Mouse (Mus musculus): ENCODE measurements around the gene Samd14.
A peak's percentile ranks its signal among the peaks of the same experiment; 100 is the strongest.
"Not testable (repeated sequence)": the region's sequence is repeated elsewhere in the genome, so short reads cannot be mapped to it uniquely, and the experiment has no call there.

The Samd14 gene

DNA sequence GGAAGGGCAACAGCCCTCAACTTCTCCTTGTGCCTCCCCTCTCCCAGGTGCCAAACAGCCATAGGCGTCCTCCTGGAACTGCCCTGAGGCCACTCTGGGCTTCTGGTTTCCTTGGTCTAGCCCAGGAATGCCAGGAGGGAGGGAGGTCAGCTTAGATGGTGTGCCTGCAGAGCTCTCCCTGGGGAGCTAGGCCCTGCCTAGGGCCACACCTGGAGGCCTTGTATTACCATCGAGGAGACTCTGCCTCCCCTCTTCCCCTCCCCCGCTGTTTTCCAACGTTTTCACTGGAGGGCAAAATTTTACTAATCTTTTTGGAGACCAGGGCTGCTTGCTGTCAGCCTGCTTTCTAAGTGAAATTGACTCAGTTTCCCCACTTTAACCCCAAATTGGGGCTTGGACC lies 3.6 kb upstream of the Samd14 start:
- no peak for DNase-seq (ENCODE audit: low read depth, low spot score)

DNA sequence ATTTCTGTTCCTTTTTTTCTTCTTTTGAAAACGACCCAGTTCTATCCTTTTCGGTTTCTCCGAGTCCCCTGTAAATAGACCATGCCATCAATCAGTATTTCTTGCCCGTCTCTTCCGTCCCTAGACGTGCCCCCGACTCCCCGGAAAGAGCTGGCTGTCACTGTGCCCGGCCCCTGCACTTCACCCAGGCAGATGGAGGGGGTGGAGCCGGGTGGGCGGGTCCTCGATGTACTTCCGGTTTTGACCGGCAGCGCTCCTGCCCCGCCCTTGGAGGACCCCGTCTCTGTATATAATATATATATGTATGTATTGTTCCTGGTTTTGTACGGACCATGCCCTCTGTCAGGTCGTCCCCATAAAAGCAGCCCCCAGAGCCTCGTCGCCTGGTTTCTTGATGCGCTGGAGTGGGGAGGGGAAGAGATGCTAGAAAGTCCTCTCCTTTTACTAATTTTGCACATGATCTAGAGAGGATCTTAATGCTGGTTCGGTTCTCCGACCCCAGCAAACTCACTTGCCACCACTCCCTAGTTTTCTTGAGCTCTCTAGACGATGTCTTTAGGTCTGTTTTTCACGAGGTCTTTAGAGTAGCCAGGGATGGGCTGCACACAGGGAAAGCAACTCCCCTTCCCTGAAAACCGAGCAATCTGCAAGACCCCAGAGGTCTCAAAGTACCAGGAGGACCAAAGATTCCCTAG lies 3.0 kb upstream of the Samd14 start:
- DNase-seq (ENCODE audit: low read depth, low spot score) = peak; percentile 91

DNA sequence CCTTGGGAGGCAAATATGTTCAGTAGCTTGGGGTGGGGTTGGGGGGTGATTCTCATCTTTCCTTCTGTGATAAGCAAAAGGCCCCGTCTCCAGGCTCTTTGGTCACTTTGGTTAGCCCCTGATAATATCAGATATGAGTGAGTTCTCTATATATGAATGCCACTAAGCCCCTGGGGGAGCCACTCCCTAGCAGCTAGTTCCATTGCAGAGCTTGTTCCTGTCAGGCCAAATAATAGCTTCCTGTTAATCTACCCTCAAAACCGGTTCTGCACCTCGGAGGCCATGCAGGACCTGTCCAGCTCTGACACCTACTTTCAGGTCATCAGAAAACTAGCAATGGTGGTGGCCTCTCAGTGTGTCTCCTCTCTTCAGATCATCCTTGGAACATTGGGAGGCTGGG lies 2.3 kb upstream of the Samd14 start:
- no peak for DNase-seq (ENCODE audit: low read depth, low spot score)

DNA sequence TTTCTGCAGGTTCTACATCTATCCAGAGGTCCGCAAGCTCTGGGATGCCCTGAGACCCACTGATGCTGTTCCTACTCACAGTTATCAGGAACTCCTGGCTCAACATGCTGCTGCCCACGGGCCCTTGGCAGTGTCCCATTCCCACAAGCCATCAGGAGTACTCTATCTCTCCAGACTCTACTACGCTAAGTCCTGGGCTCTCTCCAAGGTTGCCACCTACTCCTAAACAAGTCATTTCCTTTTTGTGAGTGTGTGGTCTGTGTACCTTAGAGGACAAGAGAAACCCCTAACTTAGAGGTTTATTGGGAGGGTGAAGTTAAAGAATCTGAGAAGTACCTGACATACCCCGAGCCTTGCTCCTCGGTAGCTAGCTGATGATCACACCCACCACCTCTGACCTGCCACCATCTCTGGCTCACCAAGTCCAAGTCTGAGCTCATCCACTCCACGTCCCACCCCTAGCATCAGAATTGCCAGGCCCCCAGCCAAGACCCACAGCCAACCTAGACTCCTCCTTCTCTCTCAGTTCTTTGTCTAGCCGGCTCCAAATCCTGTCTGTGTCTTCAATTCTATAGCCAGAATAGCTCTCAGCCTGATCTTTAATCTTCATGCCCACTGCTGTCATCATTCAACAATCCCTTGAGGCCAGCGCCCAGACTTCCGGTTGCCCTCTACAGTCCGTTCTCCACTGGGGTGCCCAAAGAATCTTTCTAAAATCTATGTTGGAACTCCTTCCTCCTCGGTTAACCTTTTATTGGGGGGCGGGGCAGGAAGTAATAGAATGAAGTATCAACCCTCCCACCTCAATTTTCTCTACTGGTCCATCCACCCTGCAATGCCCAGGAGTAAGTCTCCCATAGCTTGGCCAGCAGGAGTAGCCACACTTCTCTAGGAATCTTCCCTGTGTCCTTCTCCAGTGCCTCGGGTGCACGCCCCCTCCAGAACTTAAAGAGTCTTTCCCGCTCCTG lies 734 bp upstream of the Samd14 start:
- no peak for DNase-seq (ENCODE audit: low read depth, low spot score)

DNA sequence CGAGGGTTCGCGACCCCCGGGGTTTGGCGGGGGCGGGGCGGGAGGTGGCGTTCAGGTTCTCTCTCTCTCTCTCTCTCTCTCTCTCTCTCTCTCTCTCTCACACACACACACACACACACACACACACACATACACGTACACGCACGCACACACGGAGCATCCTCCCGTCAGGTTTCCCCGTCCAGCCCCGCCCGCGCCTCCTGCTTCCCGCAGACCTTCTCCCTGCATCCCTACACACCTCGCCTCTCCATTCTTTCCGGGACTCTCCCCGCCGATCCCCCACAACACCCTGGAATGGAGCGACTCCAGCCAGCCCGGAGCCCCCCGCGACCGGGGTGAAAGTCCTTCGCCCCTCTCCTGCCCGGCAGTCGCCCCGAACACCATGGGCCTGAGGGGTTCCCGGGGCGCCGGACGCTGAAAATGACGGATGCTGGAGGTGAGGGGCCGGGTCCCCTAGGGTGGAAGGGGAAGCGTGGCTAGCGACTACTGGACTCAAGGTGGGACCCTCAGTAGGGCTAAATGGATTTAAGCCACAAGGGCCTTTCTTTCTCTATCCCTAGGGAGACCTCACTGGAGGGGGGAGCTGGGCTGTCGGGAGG lies 561 bp downstream of the Samd14 start:
- DNase-seq (ENCODE audit: low read depth, low spot score) = no peak

DNA sequence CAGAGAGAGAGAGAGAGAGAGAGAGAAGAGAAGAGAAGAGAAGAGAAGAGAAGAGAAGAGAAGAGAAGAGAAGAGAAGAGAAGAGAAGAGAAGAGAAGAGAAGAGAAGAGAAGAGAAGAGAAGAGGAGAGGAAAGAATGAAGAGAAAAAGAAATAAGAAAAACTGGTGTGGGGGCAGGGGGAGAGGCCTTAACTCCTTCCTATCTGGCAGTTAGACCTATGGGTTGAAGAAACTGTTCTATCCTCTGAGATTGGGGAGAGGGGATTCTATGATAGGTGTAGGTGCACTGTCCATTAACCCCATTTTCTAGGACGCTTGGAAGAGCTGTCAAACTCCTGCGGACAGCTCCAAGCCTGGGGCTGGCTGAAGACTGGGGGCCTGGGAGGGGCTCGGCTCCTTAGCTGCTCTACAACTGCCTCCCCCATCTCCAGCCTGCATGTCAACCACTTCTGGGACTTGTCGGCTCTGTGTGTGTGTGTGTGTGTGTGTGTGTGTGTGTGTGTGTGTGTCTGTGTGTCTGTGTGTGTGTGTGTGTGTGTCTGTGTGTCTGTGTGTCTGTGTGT lies 1.2 kb downstream of the Samd14 start:
- not testable (repeated sequence) for DNase-seq (ENCODE audit: low read depth, low spot score)

DNA sequence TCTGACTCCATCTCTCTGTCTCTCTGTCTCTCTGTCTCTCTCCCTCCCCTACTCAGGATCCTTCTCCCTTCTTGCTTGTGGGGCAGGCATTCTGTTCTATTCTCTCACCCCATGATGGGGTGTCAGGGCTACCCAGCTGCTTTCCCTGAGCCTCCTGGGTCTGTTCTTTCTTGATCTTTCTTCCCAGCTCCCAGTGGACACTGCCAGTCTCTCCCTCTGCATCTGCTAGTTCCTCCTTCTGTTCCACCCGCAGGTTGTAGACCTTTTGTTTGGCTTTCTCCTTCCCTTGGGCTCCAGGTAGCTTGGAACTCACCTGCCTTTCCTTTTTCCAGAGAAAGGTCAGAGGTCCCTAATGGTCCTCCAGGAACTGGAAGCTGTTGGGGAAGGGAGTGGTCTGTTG lies 1.7 kb downstream of the Samd14 start:
- DNase-seq (ENCODE audit: low read depth, low spot score) = no peak

DNA sequence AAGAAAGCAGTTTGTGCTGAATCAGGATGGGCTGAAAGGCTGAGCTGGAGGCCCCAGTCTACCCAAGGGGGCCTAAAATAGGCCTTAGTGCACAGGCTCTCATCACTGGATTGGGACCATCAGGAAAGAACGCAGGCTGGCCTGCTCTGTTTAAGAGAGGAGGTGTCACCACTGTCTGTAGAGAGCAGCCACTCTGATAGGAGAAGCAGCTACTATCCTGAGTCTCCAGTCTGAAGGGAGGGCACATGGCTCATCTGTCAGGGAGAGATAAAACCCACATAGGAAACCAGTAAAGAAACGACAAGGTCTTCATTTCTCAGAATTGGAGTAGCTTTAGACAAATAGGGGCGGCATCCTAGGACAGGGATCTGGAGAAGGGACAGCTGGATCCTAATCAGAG lies 2.4 kb downstream of the Samd14 start:
- no peak for DNase-seq (ENCODE audit: low read depth, low spot score)

DNA sequence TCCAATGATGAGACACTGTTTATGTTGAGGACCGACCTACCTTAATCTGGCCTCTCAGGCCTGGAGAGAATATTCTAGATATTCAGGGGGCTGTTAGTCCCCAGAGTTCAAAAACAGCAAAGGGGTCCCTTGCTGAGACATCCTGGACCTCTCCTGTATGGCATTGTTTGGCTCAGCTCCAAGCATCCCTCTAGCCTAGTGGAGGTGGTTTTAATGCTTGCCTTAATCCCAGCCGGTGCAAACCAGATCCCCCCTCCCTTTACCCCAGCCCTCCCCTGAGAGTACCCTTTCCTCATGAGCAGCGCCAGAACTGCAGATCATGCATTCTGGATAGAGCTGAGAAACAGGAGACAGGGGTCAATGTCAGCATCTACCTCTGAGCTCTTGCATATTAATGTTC lies 2.8 kb downstream of the Samd14 start:
- no peak for DNase-seq (ENCODE audit: low read depth, low spot score)

DNA sequence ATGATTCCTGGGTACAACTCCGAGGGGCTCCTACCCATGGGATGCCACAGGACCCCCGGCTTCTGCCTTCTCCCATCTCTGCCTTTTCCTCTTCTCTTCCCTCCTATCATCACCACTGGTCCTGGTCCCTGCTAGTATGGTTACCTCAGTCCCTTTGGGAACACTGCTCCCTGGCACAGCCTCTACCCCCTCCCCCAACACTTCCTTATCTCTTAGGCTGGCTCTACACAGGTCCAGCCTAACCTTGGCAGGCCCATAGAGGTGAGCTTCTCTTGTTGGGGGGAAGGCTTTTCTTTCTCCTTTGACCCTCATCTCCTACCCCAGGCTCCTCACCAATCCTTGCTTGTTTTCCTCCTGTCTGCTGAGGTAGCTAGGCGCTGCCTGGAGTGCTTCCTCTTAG lies 5.8 kb downstream of the Samd14 start:
- DNase-seq (ENCODE audit: low read depth, low spot score) = no peak

DNA sequence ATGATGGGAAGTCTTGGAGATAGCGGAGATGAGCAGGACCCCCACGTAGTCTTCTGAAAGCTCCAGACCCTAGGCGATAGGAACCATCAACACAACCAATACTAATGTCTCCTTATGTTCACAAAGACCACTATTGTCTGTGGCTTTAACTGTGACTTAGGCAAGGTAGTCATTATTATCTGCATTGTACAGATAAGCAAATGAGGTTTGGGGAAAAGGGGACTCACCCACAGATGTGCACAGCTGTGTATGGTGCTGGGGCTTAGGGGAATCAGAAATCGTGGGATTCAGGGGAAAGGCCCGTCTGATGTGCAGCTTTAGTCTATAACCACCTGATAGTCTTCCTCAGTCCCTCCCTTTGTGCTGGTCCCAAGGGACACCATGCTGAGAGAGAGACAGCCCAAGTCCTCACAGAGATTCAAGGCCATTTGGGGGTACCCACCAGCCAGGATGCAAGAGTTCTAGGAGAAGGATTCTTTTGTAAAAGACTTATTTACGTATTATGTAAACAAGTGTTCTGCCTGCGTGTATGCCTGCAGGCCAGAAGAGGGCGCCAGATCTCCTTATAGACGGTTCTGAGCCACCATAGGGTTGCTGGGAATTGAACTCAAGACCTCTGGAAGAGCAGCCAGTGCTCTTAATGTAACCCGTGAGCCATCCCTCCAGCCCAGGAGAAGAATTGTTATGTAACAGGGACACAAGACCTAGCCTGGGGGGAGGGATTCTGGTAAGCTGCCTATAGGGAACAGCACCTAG lies 12.7 kb downstream of the Samd14 start:
- DNase-seq (ENCODE audit: low read depth, low spot score) = peak; percentile 53

DNA sequence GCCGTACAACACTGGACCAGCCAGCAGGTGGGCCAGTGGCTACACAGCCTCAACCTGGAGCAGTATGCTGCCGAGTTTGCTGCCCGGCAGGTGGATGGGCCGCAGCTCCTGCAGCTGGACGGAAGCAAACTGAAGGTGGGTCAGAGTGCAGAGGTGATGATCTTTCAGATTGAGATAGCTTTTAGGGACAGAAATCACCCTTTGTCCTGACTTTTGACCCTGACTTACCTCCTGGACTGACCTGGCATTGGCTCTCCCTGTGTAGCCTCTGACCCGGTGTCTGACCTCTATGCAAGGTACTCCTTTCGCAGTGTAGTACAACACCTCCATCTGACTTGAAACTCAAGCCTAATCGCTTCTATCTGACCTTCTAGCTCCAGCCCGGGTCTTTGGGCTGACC lies 13.8 kb downstream of the Samd14 start:
- DNase-seq (ENCODE audit: low read depth, low spot score) = no peak

DNA sequence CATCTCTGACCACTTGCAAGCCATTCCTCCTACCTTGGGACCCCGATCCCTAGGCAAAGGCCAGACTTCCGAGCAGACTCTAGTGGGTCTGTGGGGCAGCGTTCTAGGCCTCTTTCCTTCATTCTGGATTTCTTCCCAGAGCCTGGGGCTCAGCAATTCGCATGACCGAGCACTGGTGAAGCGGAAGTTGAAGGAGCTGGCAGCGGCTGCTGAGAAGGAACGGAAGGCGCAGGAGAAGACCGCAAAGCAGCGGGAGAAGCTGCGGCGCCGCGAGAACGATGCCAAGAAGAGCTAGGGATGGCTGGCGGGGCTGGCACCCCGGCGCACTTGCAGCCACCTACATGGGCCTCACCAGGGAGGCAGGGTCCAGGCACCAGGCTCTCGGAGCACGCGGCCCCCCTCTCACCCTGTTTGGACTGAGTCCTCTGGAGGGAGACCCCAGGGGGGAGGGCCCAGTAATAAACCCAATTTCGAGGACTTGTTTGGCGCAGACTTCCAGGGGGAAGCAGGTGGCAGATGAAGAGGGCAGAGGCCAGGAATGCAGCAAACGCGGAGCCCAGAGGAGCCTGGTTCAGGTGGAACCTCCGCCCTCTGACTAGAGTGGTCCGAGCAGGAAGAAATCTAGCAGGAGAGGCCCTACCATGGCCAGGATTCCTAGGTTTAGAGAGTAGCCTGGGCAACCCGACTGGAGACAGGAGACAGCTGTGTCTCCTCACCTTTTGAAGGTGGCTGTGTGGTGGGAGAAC lies 14.9 kb downstream of the Samd14 start:
- no peak for DNase-seq (ENCODE audit: low read depth, low spot score)

DNA sequence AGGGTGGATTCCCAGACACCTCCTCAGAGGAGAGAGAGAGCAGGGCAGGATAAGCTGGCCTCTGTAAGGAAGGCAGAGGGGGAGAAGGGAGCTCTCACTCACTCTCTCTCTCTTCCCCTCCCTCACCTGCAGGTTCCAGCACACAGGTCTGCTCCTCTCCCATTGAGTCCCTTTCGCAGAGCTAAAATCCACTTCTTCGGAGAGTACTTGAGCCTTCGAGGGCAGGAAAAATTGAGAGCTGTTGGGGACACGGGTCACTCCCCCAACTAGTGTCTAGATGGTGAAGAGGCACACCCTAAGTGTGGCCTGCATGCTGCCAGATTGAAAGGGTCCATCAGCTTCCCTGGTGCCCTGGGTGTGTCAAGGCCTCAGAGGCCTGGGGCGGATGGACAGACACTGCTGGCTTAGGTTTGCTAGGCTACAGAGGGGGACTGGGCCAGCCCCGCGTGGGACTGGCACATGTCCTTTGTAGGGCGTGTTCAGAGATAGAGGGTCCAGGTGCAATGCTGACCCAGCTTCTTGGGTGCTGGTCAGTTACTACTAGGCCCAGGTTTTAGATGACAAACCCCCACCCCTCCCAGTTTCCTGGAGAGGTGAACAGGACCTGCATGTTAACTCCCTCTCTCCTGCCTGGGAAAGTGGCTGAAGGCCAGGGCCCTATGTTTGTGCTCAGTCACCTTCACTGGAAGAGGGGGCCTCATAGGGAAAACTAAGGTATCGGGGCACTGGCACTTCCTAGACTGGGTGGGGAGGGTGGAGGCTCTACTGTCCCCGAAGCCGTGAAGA lies 15.7 kb downstream of the Samd14 start:
- no peak for DNase-seq (ENCODE audit: low read depth, low spot score)

DNA sequence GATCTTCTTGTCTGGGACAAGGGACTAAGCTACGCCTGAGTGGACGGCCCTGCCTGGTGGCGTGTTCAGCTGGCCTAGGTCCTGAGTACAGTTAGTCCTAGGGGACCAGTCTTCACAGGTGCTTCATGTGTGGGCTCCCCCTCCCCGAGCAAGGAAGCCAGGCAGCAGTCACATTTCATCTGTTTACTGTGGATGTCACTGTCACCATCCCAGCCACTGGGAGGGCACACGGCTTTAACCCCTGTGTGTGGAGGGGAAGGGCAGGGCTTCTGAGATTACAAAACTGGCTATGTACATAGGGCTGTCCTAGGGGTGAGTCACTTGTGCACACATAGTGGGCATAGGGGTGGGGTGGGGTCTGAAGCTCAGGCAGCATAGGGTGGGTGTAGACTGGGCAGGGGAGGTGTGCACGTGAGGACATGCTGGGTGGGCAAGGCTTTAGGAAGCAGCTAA lies 16.4 kb downstream of the Samd14 start:
- DNase-seq (ENCODE audit: low read depth, low spot score) = peak; percentile 80

DNA sequence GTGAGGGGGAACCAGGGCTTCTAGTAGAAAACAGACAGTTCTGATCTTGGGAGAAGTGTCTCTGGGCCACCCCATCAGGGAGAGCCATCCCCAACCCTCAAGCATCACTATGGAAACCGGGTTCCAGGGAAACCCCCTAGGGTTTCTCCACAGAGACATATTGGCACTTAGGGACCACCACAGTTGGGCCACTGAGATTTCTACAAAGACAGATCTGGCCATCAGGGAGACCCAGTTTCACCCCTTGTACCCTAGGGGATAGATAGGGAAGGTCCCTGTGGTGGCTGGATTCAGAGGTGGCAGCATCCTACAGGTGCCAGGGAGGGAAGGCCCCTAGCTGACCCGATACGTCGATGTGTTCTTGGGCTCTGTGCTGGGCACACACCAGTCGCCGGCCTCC lies 17.2 kb downstream of the Samd14 start:
- DNase-seq (ENCODE audit: low read depth, low spot score) = peak; percentile 24

DNA sequence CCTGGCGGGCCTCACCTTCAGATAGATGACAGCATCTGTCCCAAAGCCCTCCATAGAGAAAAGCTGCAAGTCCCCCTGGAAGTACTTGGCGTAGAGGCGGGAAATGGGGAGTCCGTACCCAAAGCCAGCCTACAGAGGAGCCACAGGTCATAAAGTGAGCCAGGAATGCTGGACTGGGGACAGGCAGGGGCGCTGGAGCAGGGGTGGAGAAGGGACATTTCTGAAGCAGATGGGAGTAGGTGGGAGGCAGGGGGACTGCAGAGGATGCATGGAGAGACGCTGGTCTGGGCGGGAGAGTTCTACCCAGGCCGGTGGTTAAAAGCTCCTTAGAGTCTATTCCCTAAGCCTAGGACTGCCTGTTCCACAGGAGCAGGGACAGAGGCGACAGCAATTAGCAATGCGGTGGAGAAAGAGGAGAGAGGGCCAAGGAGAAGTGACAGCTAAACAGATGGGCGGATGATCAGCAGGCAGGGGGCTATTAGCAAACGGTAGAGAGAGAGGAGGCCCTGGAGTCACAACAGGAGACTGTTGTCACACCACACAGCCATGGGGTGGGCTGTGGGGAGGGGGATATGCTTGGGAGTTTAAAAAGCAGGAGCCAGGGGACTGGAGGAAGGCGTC lies 18.3 kb downstream of the Samd14 start:
- no peak for DNase-seq (ENCODE audit: low read depth, low spot score)

DNA sequence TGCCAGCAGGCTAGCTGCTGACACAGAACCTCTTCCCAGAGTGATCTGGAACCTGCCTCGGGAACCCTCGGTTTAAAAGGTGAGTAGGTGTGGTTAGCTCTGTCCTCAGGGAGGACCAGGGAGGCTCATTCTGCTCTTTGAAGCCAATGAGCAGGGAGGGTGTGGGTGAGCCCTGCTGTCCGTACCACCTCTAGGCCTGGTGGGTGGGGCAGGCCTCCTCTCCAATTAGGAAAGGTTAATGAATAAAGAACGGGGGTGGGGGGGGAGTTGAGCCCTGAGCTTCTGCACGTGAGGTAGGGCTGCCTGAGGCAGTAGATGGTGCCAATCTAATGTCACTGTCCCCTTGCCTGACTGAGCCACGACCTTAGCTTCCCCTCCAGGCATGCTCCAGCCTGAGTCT lies 23.3 kb downstream of the Samd14 start:
- no peak for DNase-seq (ENCODE audit: low read depth, low spot score)

DNA sequence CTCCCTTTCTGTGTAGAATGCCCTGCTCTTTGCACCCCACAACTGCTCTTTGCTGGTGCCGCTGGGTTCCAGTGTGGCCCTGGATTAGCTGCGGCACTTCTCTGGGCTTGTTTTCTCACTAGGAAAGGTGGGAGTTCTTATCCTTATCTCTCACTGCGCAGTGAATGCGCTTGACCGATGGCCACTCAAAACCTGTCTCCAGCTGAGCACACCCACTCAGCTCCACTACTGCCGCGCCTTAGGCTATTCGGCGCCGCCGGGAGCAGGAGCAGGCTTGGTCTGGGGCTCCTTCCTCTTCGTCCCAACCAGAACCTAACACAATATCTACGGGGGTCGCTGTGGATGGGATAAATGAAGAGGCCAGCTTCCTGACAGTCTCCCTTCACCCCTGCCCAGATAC lies 23.9 kb downstream of the Samd14 start:
- DNase-seq (ENCODE audit: low read depth, low spot score) = no peak
